Mouse (Mus musculus): Measurements from ENCODE around the gene Klhl5. TPM values are rescaled to one million over a fixed set of nuclear protein-coding genes. Genes with fewer than 3 reads are reported as not detected.

Klhl5 gene
- polyA plus RNA-seq (2012; rRNA removed): 24.8 and 25.2 TPM in 2 replicates

DNA sequence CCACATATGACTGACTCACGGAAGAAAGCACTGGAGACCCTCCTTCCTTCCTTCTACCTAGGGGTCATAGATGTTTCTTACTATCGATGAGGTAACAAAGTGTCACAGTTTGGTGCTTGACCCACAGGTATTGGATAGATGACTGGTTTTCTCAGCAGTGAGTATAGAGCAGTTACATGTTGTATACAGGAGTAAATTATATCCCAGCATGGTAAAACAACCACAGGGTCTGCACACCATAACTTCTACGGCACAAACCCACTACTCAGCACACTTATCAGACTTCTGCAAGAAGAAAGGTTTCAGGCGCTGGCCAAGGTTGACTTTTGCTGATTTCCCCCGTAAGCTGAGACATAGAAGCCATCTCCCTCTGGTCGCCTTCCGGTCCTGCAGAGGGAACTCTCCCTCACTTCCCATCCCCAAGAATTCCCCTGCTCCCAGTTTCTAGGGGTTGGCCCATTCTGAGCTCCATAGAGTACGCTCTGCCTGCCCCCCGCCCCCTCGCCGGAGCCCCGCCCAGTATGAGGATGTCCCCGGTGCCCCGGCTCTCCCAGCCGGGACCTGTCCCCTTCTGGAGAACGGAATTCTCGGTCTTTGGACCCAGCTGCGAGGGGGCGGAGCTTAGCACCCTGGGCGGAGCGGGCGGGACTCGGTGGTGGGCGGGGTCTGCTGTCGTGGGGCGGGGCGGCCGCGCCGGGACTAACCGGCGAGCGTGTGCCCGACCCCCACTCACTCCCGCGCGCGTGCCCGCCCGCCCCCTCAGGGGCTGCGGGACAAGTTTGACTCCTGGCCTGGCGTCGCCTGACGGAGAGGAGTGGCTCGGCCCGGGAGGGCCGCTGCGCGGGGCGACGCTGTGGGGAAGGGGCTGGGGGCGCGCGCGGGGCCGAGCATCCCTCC lies at the start of gene Klhl5:
TSS of gene Klhl5 (plus strand) at position 664 of the 897 bp plus-strand sequence.
- Histone ChIP-seq H3K36me3 (ENCODE audit: control insufficient read depth, insufficient read depth, low read length) (no peaks in the 10 kb centered on the region), H3K4me3 (ENCODE audit: insufficient read depth, low read depth, low read length) (peak within 1 kb of the TSS; percentile 79), H3K27ac (ENCODE audit: insufficient read depth, low read depth, low read length) (peak within 1 kb of the TSS; percentile 59), H3K4me1 (ENCODE audit: control insufficient read depth, insufficient read depth, low read length) (no peaks in the 10 kb centered on the region), H3K27me3 (replicated peaks; ENCODE audit: control insufficient read depth, insufficient read depth, low read length) (no peaks in the 10 kb centered on the region)
- WGBS: 4% methylated on average over 54 of the region's 56 CpGs
- TF ChIP-seq POLR2A (IDR thresholded peaks at IDR 0.05; ENCODE audit: low read depth, low read length) (no peak), CTCF (conservative IDR thresholded peaks at IDR 0.05; ENCODE audit: insufficient read depth, insufficient read length, low read depth, low read length) (no peak)
- DNase-seq: peak; percentile 95

DNA sequence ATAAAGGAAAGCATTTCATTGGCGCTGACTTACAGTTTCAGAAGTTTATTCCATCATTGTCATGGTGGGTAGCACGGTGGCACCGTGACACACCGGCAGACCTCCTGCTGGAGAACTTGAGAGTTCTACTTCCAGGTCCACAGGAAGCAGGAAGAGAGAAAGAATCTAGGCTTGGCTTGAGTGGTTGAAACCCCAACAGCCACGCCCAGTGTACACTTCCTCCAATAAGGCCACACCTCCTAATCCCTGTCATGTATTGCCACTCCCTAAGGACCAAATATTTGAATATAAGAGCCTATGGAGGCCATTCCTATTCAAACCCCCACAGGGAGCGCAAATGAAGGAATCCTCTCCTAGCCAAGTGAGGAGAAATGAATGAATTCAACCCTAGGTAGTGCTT lies 49.7 kb upstream of the Klhl5 start:
- 98% methylated on average over 6 of the region's 6 CpGs for WGBS
- H3K4me1 ChIP-seq (ENCODE audit: control insufficient read depth, insufficient read depth, low read length): no peaks in the 10 kb centered on the region
- H3K36me3 ChIP-seq (ENCODE audit: control insufficient read depth, insufficient read depth, low read length): no peaks in the 10 kb centered on the region
- no peak for DNase-seq
- no peak for TF ChIP-seq CTCF (conservative IDR thresholded peaks at IDR 0.05; ENCODE audit: insufficient read depth, insufficient read length, low read depth, low read length)
- TF ChIP-seq POLR2A (IDR thresholded peaks at IDR 0.05; ENCODE audit: low read depth, low read length): no peak
- no peak overlapping the region for H3K27ac ChIP-seq (ENCODE audit: insufficient read depth, low read depth, low read length)
- no peaks in the 10 kb centered on the region for H3K27me3 ChIP-seq (replicated peaks; ENCODE audit: control insufficient read depth, insufficient read depth, low read length)
- no peak overlapping the region for H3K4me3 ChIP-seq (ENCODE audit: insufficient read depth, low read depth, low read length)

DNA sequence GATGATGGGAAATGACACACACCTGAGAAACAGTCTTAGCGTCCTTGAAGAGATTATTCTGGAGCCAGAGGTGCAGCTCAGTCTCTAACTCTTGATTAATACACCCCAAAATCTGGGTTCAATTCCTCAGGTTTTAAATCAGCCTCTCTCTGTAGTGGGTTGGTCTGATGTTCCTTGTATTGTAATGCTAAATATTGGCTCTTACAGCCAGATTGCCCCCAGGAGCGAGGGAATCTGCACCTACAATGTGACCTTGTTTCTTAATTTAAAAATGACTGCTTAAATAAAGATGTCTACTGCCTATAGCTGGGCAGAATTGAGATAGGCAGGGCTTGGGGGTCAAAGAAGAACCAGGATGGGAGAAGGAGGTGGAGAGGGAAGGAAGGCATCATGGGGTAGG lies 47.5 kb upstream of the Klhl5 start:
- 83% methylated on average over 2 of the region's 2 CpGs for WGBS
- Histone ChIP-seq H3K27ac (ENCODE audit: insufficient read depth, low read depth, low read length) (no peak overlapping the region), H3K4me1 (ENCODE audit: control insufficient read depth, insufficient read depth, low read length) (no peaks in the 10 kb centered on the region), H3K27me3 (replicated peaks; ENCODE audit: control insufficient read depth, insufficient read depth, low read length) (no peaks in the 10 kb centered on the region), H3K36me3 (ENCODE audit: control insufficient read depth, insufficient read depth, low read length) (no peaks in the 10 kb centered on the region), H3K4me3 (ENCODE audit: insufficient read depth, low read depth, low read length) (no peak overlapping the region)
- TF ChIP-seq CTCF (conservative IDR thresholded peaks at IDR 0.05; ENCODE audit: insufficient read depth, insufficient read length, low read depth, low read length) (no peak), POLR2A (IDR thresholded peaks at IDR 0.05; ENCODE audit: low read depth, low read length) (no peak)
- DNase-seq: no peak

DNA sequence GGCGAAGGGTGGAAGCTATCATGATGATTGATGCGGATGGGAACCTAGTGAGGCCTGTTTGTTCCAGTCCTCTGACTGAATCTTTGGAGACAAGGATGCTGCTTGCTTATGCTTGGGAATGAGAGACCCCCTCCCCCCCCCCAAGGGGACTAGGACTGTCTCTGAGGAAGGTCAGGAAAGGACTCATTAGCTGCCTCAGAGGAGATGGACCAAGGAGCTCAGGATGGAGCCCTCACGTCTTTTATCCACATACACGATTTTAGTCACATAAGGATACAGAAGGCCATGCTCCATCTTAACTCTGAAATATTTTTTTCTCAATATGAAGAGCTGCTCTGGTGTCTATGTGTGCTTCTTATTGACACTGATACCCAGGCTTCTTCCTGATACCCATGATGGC lies 45.1 kb upstream of the Klhl5 start:
- DNase-seq: no peak

GRCm38 (mm10) chr5:65063266-65063665 lies 44.1 kb upstream of the Klhl5 start:
- TF ChIP-seq POLR2A (IDR thresholded peaks at IDR 0.05; ENCODE audit: low read depth, low read length): no peak
- no peak for TF ChIP-seq CTCF (conservative IDR thresholded peaks at IDR 0.05; ENCODE audit: insufficient read depth, insufficient read length, low read depth, low read length)
- WGBS: 95% methylated on average over 2 of the region's 2 CpGs
- no peaks in the 10 kb centered on the region for H3K36me3 ChIP-seq (ENCODE audit: control insufficient read depth, insufficient read depth, low read length)
- DNase-seq: no peak
- no peak overlapping the region for H3K4me3 ChIP-seq (ENCODE audit: insufficient read depth, low read depth, low read length)
- no peaks in the 10 kb centered on the region for H3K27me3 ChIP-seq (replicated peaks; ENCODE audit: control insufficient read depth, insufficient read depth, low read length)
- H3K27ac ChIP-seq (ENCODE audit: insufficient read depth, low read depth, low read length): no peak overlapping the region
- no peaks in the 10 kb centered on the region for H3K4me1 ChIP-seq (ENCODE audit: control insufficient read depth, insufficient read depth, low read length)

More for the DNA sequence above, 45.1 kb upstream of the Klhl5 start:
- 95% methylated on average over 4 of the region's 4 CpGs for WGBS
- Histone ChIP-seq H3K4me1 (ENCODE audit: control insufficient read depth, insufficient read depth, low read length) (no peaks in the 10 kb centered on the region), H3K36me3 (ENCODE audit: control insufficient read depth, insufficient read depth, low read length) (no peaks in the 10 kb centered on the region), H3K27me3 (replicated peaks; ENCODE audit: control insufficient read depth, insufficient read depth, low read length) (no peaks in the 10 kb centered on the region), H3K27ac (ENCODE audit: insufficient read depth, low read depth, low read length) (no peak overlapping the region), H3K4me3 (ENCODE audit: insufficient read depth, low read depth, low read length) (no peak overlapping the region)
- TF ChIP-seq POLR2A (IDR thresholded peaks at IDR 0.05; ENCODE audit: low read depth, low read length) (no peak), CTCF (conservative IDR thresholded peaks at IDR 0.05; ENCODE audit: insufficient read depth, insufficient read length, low read depth, low read length) (no peak)

- Histone ChIP-seq H3K36me3 (ENCODE audit: control insufficient read depth, insufficient read depth, low read length) (no peaks in the 10 kb centered on the region), H3K27me3 (replicated peaks; ENCODE audit: control insufficient read depth, insufficient read depth, low read length) (no peaks in the 10 kb centered on the region), H3K4me1 (ENCODE audit: control insufficient read depth, insufficient read depth, low read length) (no peaks in the 10 kb centered on the region), H3K27ac (ENCODE audit: insufficient read depth, low read depth, low read length) (no peak overlapping the region), H3K4me3 (ENCODE audit: insufficient read depth, low read depth, low read length) (no peak overlapping the region)
- DNase-seq: no peak
- no peak for TF ChIP-seq POLR2A (IDR thresholded peaks at IDR 0.05; ENCODE audit: low read depth, low read length)
- TF ChIP-seq CTCF (conservative IDR thresholded peaks at IDR 0.05; ENCODE audit: insufficient read depth, insufficient read length, low read depth, low read length): no peak
- WGBS: 51% methylated on average over 6 of the region's 6 CpGs
Measured at GRCm38 (mm10) chr5:65068166-65068565, 39.2 kb upstream of the Klhl5 start.

- 78% methylated on average over 11 of the region's 11 CpGs for WGBS
- no peak for DNase-seq
- Histone ChIP-seq H3K4me3 (ENCODE audit: insufficient read depth, low read depth, low read length) (no peak overlapping the region), H3K4me1 (ENCODE audit: control insufficient read depth, insufficient read depth, low read length) (no peaks in the 10 kb centered on the region), H3K27ac (ENCODE audit: insufficient read depth, low read depth, low read length) (no peak overlapping the region), H3K27me3 (replicated peaks; ENCODE audit: control insufficient read depth, insufficient read depth, low read length) (no peaks in the 10 kb centered on the region), H3K36me3 (ENCODE audit: control insufficient read depth, insufficient read depth, low read length) (no peaks in the 10 kb centered on the region)
- TF ChIP-seq POLR2A (IDR thresholded peaks at IDR 0.05; ENCODE audit: low read depth, low read length) (no peak), CTCF (conservative IDR thresholded peaks at IDR 0.05; ENCODE audit: insufficient read depth, insufficient read length, low read depth, low read length) (no peak)
Measured at GRCm38 (mm10) chr5:65069872-65070271, 37.5 kb upstream of the Klhl5 start.

Measured in kidney, adult 2 months (tissue).